10 mouse cellular contexts compared by ENCODE assay signal in genomic region chr15:80582581-80583495, GRCm38 (mm10). TPM values are rescaled to one million over a fixed set of nuclear protein-coding genes. Genes with fewer than 3 reads are reported as not detected.
DNase-seq lines count a peak whose midpoint lies in the region; ATAC-seq lines count a peak whose summit lies in the region.
"Had no signal": no experiment of that assay in that cellular context is flagged by ENCODE, and none has a peak within 500 bp of the region (broad histone marks: within the 10 kb centered on the region; RNA-seq: fewer than 3 reads in every experiment).

No protein-coding gene starts in this region.

- no peaks in the 10 kb centered on the region for H3K36me3 ChIP-seq in megakaryocyte, embryonic 14.5 days (replicated peaks; ENCODE audit: low read length)

- H3K4me3 ChIP-seq in megakaryocyte, embryonic 14.5 days (replicated peaks): peak overlapping the region; percentile 75

- ATAC-seq in erythroid progenitor cell, adult 5-6 weeks (replicated peaks; ENCODE audit: low FRiP score, poor library complexity, severe bottlenecking): 0 out of 2 replicates have a peak, but pooled peaks have one; percentile 56

- 0 out of 2 replicates have a peak, but pooled peaks cover 4% of the 10 kb centered on the region for H3K9me3 ChIP-seq in megakaryocyte, embryonic 14.5 days

- peaks cover 72% of the 10 kb centered on the region for H3K27me3 ChIP-seq in megakaryocyte, embryonic 14.5 days (replicated peaks)

- peak; percentile 38 for DNase-seq in gastrocnemius, postnatal 25 days
- DNase-seq in gastrocnemius, postnatal 4 days (ENCODE audit: low spot score in 2 of 2): no peak
- DNase-seq in CD4-positive helper T cell, adult 2 months (ENCODE audit: low read depth, low spot score): peak; percentile 83
- no peak for DNase-seq in cerebellum, adult 11 months
- DNase-seq in left cerebral cortex, adult 9 months (ENCODE audit: low spot score in 2 of 2): no peak
- no peak for DNase-seq in cerebellum, adult 9-11 months
- DNase-seq: cerebellum, adult 9-10 months; thymus, postnatal 36 days had no signal

- H3K4me1 ChIP-seq in megakaryocyte, embryonic 14.5 days: peaks cover 17% of the 10 kb centered on the region

RNA-seq across cellular contexts. Expression of gene Grap2, which starts 10.4 kb away (rescaled TPM):
- total RNA-seq in gastrocnemius, postnatal 25 days (2021): under 1 TPM; 0.08 to 0.32 TPM
- under 1 TPM; 0.32 to 0.75 TPM for total RNA-seq in gastrocnemius, postnatal 4 days (2021)
- total RNA-seq in erythroid progenitor cell, adult 5-6 weeks (2015; ENCODE audit: low replicate concordance): 32.7 and 50.8 TPM in 2 replicates
- total RNA-seq in erythroid progenitor cell, adult 5-6 weeks (2017; ENCODE audit: low replicate concordance): 28.5 and 35.9 TPM in 2 replicates
- 136 and 290 TPM in 2 replicates for polyA plus RNA-seq in megakaryocyte, embryonic 14.5 days (2012; ENCODE audit: insufficient read depth, low replicate concordance)

RNA-seq across cellular contexts. Expression of gene Enthd1, which starts 17.9 kb away (rescaled TPM):
- not detected for total RNA-seq in gastrocnemius, postnatal 25 days (2021)
- total RNA-seq in gastrocnemius, postnatal 4 days (2021): not detected
- not detected in 2 replicates for total RNA-seq in erythroid progenitor cell, adult 5-6 weeks (2015; ENCODE audit: low replicate concordance)
- not detected in 2 replicates for total RNA-seq in erythroid progenitor cell, adult 5-6 weeks (2017; ENCODE audit: low replicate concordance)
- not detected in 2 replicates for polyA plus RNA-seq in megakaryocyte, embryonic 14.5 days (2012; ENCODE audit: insufficient read depth, low replicate concordance)

Comparison
In these comparisons a context has a peak if more than half of its experiments do, and no peak if none do; other contexts are left out.
1. DNase-seq: peak in gastrocnemius, postnatal 25 days (single experiment) and CD4-positive helper T cell, adult 2 months (single experiment); none in gastrocnemius, postnatal 4 days (0 of 2), cerebellum, adult 11 months (single experiment), left cerebral cortex, adult 9 months (0 of 2) and cerebellum, adult 9-11 months (single experiment).
2. RNA of gene Grap2, which starts 10.4 kb away (total RNA-seq): 28.5 to 50.8 TPM in erythroid progenitor cell, adult 5-6 weeks; 0.32 to 0.75 TPM in gastrocnemius, postnatal 4 days and 0.08 to 0.32 TPM in gastrocnemius, postnatal 25 days; every median in the first group is over 10 times any median in the second.